Mouse (Mus musculus): ENCODE data around the gene Srpk2.
"Not testable (repeated sequence)": the region's sequence is repeated elsewhere in the genome, so short reads cannot be mapped to it uniquely, and the experiment has no call there.

The Srpk2 gene

GRCm38 (mm10) chr5:23604036-23604705 lies 80.2 kb downstream of the Srpk2 start:
- no peak for DNase-seq (ENCODE audit: low spot score)

DNA sequence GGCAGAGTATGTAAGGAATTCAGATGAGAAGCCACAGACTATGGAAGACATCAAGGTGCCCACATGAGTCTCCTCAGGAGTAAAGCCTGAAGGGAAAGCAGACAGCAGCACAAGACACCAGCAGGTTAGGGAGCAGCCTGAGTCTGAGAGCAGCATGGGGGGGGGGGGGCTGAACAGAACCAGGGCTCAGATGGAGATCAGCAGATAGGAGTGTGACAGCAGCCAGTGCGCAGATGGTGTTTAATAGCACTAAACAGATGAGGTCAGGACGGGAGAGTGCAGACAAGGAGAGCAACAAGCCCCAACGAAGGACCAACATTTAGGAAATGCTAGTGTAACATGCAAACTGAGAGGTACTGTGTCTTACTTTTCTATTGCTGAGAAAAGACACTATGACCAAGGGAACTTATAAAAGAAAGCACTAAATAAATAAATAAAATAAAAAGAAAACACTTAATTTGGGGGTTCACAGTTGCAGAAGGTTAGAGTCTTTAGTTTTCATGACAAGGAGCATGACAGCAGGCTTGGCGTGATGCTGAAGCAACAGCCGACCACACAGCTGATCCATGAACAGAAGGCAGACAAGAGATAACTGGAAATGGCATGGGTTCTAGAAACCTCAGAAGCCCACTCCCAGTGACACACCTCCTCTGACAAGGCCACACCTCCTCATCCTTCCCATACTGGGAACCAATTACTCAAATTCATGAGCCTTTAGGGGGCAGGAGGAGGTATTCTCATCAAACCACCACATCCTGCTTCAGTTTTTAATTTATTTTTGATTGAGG lies 84.5 kb downstream of the Srpk2 start:
- DNase-seq (ENCODE audit: low spot score): no peak

DNA sequence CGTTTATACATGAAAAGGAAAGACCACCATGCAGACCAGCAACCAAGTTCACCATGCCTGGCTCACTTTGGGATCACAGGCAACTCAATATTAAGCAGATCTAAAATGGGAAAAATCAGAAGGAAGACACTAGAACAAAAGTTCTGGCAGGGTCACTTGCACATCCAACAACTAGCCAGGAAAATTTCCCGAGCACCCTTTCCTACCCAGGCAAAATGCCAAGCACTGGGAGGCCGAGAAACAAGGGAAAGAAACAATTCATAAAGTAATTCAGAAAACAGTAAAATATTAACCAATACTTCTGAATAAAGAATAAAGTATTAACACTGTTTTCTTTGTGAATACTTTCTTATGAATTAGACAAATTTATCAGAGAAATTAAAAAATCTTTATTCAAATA lies 85.2 kb downstream of the Srpk2 start:
- DNase-seq (ENCODE audit: low spot score): no peak

DNA sequence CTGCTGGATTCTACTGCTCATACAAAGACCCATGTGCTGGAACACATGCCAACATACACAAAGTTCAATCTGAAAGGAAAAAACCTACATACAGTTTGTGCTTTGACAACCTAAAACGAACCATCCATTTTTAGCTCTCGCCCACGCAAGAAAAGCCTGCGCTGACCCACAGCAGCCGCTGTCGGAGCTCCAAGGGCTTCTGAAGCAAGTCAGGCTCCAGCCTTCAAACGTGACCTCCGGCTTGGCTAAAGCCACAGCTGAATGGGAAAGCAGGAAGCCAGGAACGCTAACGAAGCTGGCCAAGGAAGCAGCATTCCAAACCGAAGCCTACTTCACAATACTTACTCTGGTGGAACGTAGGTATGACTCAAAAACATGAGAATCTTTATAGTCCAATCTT lies 85.9 kb downstream of the Srpk2 start:
- no peak for DNase-seq (ENCODE audit: low spot score)

GRCm38 (mm10) chr5:23597999-23598398 lies 86.4 kb downstream of the Srpk2 start:
- no peak for DNase-seq (ENCODE audit: low spot score)

DNA sequence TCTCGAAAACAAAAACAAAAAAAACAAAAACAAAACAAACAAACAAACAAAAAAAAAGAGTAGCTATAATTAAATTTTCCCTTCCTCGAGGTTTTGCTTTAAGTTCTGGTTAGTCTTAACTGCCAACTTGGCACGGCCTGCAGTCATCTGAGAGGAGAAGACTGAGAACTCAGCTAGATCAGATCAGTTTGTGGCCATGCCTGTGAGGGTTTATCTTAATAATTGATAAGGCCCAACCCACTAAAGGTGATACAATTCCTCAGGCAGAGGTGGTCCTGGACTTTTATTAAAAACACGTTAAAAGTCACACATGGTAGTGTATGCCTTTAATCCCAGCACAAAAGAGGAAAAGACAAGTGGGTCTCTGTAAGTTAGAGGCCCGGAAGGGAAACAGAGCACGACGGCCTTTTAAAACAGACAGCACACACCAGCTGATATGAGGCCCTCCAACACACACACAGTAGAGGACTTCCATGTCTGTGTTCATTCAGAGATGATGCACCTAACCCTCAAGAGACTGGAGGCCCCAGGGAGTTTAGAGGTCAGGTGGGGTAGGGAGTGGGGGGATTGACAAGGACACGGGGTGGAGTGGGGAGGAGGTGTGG lies 87.1 kb downstream of the Srpk2 start:
- no peak for DNase-seq (ENCODE audit: low spot score)

DNA sequence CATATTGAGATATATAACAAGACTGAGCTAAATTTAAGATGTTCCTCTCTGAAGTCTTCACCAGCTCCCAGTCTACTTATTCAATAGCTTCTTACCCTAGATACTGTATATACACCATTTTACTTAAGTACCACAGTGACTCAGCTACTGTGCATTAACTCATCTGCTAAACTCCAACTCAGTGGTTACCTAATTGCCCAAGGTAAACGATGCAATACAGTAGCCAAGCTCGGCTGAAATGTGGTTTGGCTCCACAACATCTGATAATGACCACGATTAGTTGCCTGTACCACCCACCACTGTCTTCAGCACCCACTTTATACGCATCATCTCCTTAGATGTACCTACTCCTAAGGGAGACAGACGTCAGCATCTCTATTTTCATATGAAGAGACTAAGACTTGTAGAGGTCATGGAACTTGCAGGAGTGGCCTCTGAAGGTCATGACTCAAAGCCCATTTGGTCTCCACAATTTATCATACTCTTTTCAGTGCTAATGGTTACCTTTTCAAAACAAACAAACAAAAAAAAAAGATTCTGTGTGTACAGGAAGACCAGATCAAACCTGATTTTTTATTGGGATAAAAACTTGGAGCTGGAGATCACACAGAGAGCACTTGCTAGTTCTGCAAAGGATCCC lies 88.0 kb downstream of the Srpk2 start:
- no peak for DNase-seq (ENCODE audit: low spot score)

DNA sequence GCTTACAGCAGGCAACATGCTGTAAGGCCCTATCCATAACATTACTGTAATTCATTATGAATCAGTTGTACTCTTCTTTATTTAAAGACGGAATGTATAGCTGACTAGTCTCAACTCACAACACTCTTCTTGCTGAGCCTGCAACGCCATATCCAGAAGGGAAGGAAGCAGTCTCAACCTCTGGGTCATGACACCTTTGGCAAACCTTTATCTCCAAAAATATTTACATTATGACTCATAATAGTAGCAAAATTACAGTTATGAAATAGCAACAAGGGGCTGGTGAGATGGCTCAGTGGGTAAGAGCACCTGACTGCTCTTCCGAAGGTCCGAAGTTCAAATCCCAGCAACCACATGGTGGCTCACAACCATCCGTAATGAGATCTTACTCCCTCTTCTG lies 94.1 kb downstream of the Srpk2 start:
- DNase-seq (ENCODE audit: low spot score): not testable (repeated sequence)

DNA sequence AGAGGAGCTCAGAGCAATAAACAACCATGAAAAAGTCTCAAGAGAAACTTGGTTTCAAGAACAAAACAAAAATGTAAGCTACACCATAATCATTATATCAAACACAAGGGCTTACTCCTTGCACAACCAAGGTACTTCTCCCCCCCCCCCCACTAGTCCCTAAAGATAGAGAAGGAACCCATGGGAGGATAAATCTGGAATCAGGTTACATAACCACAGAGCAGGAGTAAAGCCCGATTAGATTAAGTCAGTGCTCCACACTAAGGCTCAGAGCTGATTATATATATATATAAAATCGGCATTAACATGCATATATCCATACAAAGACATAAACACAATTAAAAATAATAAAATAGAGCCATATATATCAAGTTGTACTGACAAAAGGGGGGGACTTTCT lies 96.8 kb downstream of the Srpk2 start:
- DNase-seq (ENCODE audit: low spot score): no peak

DNA sequence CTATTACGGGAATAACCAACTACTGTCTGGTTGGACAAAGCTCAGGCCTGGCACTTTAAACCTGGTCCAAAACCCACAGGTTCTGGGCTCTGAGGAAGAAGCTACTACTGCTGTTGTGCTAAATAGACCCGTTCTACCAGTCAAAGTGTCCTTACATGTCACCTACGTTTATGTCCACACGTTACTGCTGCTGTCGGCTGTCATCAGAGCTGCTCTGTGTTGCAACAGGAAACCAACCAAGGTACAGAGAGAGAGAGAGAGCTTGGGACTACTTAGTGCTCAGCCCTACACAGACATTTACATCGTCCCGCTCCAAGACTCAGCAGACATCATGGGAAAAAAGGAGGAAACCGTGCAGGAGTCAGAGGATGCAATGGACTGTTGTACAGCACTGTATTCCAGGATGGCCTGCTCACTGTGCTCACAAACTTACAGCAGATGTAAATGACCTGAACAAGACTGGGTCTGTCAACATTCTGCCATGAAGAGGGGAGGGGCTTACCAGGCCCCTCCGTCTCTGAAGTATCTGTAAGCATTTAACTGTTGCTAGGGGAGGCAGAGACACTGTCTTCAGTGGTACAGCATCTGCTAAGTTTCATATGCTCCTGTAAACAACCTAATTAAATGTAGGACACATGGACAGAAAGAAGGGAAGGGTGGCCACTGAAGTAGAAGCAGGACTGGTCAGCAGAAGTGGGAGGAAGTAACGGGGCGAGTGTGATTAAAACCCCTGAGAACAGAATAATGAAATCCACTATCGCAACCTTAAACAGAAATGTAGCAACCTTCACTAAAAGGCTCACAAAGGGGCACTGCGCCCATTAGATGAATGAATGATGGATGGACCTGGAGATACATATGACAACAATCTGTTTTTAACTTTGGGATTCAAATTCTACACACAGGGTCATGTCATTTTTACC lies 97.6 kb downstream of the Srpk2 start:
- DNase-seq (ENCODE audit: low spot score): no peak

DNA sequence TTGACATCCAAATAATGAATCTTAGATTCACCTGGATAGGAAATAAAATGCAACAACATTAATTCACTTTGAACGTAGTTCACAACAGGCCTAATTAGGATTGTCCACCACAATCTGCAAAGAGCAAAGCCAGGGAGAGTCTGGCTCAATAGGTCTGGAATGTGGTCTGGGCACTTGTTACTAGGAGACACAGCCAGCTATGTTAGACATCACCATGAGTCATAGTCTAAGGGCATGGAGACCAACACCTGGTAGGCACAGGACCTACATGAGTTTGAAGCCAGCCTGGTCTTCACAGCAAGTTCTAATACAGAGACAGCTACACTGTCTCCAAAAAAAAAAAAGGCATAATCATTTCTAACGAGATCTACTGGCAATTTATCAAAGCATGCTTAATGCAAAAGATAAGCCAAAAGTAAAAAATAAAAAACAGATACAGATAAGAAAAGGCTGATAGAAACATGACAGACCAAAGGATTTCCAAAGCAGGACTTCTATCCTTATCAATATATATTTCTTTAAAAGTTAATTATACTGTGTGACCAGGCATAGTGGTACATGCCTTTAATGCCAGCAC lies 102.8 kb downstream of the Srpk2 start:
- DNase-seq (ENCODE audit: low spot score): no peak

- DNase-seq (ENCODE audit: low spot score): no peak
Observed at GRCm38 (mm10) chr5:23579120-23579880, 105.1 kb downstream of the Srpk2 start.

DNA sequence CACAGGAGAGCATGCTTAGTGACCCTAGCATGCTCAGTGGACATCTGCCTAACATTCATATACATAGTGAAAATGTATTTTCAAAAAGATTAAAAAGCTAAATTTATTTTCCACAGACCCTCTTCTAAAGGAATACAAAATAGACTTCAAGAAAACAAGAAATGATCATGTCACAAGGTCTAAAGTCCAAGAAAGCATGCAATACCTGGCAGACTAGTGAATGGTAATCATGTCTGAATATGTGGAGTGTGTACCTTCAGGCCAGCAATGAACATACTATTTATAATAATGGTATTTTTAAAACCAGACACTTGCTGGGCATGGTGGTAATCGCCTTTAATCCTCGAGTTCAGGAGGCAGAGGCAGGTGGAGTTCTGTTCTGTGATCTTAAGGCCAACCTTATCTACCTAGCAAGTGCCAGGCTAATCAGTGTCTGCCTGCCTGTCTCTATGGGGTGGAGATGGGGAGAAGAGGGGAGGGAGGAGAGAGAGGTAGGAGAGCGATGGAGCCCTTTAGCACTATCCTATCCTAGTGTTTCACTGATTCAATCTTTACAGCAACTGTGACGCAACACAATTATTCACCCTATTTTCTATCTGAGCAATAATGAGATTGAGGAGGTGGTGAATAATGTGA lies 106.0 kb downstream of the Srpk2 start:
- DNase-seq (ENCODE audit: low spot score): no peak

DNA sequence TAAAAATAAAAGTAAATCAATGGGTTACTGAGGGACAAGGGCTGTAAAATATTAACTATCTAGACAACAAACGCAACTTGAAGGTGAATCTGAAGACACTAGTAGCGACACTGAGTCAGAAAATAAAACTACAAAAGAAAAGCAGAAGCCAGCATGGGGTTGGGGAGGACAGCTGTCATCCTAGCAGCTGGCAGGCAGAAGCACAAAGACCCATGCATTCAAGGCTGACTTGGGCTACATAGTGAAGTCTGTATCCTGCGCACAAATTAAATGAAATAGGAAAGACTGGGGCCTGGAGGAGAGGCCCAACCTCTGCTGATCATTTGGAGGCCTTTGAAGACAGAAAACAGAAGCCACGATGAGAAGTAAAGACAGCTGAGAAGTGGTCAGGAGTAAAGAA lies 106.6 kb downstream of the Srpk2 start:
- no peak for DNase-seq (ENCODE audit: low spot score)

DNA sequence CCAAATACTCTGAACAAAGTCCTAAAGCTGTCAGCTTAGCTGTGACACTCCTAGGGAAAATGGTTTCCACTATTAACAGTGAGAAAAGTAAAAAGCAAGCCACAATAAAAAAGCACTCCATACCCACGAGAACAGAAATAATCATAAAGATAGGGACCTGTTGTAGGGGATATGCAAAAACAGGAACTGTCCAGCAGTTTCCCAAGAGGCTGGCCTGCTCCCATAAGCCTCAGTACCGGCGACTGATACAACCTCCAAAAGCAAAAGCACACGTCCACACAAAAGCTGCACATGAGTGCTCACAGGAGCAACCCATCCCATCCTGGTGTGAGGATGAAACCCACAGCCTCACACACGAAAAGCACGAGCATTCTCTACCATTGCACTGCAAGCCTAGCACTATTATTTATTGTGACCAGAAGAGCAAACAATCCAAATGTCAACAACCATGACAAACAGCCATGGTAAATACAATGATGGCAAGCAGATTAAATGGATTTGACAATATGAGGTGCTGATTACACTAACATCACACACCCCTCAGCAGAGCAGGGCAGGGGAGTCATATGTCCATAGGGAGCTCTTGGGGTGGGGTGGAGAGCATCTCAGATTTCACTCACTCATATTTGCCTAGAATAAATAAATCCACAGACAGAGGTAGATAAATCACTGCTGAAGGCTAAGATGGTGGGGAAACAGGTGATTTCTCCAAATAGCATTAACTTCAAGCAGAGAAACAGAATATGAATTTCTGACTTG lies 107.9 kb downstream of the Srpk2 start:
- DNase-seq (ENCODE audit: low spot score): no peak

DNA sequence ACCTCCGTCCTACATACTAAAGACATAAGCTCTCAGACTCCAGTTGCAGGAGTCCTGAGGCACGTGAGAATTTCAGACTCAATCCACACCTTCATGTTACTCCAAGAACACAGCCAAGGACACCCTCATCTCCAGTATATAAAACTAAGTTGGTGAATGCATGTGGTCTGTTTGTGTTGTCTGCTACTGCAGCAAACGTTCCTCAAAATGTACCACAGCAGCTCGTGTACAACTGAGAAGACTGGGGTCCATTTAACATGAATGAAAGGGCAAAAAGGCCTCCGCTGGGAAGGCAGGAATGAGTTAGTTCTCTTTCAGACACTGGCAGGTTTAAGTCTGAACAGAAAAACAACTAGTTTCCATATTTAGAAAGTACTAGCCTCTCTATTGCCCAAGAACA lies 110.5 kb downstream of the Srpk2 start:
- no peak for DNase-seq (ENCODE audit: low spot score)

GRCm38 (mm10) chr5:23568188-23568587 lies 116.2 kb downstream of the Srpk2 start:
- DNase-seq (ENCODE audit: low spot score): no peak

DNA sequence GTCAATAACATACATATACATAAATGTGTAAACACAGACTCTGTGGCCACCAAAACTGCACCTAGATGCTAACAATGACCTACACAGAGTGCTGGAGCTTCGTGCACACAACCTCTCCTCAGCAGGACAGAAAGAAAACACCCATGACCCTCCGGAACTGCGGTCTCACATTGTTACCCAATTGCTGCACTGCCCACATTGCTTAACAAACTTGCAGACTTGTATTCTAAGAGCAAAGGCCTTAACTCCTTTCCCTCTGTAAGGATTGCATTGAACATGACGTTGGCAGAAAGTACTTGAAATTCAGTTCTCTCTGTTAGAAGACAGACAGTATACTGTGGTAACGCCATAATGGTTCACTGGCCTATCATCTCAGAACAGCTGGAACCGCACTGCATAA lies 118.0 kb downstream of the Srpk2 start:
- no peak for DNase-seq (ENCODE audit: low spot score)

DNA sequence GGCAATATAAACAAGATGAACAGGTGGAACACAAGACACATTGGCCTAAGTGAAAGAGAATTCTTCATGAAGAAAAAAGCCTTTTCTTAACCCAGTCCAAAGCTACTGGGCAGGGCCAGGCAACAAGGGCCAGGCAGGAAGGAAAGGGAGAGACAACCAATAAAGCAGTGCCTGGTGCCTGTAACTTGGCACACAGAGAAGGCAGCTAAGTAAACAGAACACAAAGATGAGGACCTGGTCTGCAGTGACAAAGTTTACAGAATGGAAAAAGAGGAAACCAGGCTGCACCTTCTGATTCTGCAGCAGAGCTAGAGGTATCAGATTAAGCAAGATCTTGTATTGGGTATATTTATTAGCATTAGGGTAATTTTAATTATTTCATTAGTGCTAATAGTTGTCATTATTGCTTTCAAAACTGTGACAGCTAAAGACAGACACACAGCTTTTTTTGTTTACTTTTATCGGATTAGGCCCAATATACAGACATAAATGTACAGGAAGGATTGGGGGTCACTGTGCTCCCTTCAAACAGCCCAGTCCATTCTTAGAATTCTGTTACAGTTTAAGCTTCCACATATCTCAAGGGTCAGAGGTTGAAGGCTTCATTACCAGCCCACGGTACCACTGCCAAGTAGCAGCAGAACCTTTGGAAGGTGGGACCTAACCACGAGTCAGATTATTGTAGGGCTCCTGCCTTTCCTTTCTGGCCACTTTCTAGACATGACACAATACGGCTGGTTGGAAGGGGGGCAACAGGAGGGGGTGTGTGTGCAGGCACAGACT lies 121.9 kb downstream of the Srpk2 start:
- DNase-seq (ENCODE audit: low spot score): no peak

Data from yolk sac, embryonic 10.5 days (tissue).